In genomic region chr17:30657530-30658151, GRCm38 (mm10) we compare ENCODE assay signal across 8 mouse cellular contexts. TPM values are rescaled to one million over a fixed set of nuclear protein-coding genes. Genes with fewer than 3 reads are reported as not detected.
DNase-seq lines count a peak whose midpoint lies in the region; ATAC-seq and TF ChIP-seq lines count a peak whose summit lies in the region.

No protein-coding gene starts in this region.

- peak; percentile 38; the same call in 1 of the 2 replicates for ATAC-seq in frontal cortex, adult (ENCODE audit: low TSS enrichment)
- ATAC-seq in liver, embryonic 15.5 days (ENCODE audit: insufficient read depth), result peak; percentile 37; the same call in 1 of the 2 replicates
- peak; percentile 27; the same call in 1 of the 2 replicates for ATAC-seq in stomach, embryonic 16.5 days (ENCODE audit: insufficient read depth, low FRiP score)

- no peaks in the 10 kb centered on the region for H3K27me3 ChIP-seq in spleen, adult 2 months (ENCODE audit: control insufficient read depth, insufficient read depth, low read length)
- no peaks in the 10 kb centered on the region for H3K27me3 ChIP-seq in liver, embryonic 15.5 days
- H3K27me3 ChIP-seq in stomach, embryonic 16.5 days (ENCODE audit: control insufficient read depth, insufficient read depth, low read length), result no peaks in the 10 kb centered on the region

- no peak for DNase-seq in frontal cortex, postnatal 10 days (ENCODE audit: low spot score in 2 of 2)
- no peak for DNase-seq in spleen, adult 2 months (ENCODE audit: low read depth in 1 of 2, low spot score in 2 of 2)
- no peak for DNase-seq in spleen, adult 18-20 months
- no peak for DNase-seq in ovary, postnatal 10 days (ENCODE audit: low spot score)
- DNase-seq in cerebellum, postnatal 36 days, result no peak

- H3K4me1 ChIP-seq in spleen, adult 2 months (ENCODE audit: control insufficient read depth, insufficient read depth, insufficient read length), result no peaks in the 10 kb centered on the region
- 0 out of 2 replicates have a peak, but pooled peaks cover 4% of the 10 kb centered on the region for H3K4me1 ChIP-seq in liver, embryonic 15.5 days (replicated peaks)
- no peaks in the 10 kb centered on the region for H3K4me1 ChIP-seq in stomach, embryonic 16.5 days (ENCODE audit: control insufficient read depth, insufficient read depth, low read length)

- H3K9ac ChIP-seq in liver, embryonic 15.5 days, result no peak overlapping the region
- H3K9ac ChIP-seq in stomach, embryonic 16.5 days (ENCODE audit: low read length), result peak overlapping the region; percentile 66

- peak overlapping the region; percentile 61; the same call in 1 of the 2 replicates for H3K27ac ChIP-seq in spleen, adult 2 months (ENCODE audit: insufficient read depth, low read length)
- peak overlapping the region; percentile 48 for H3K27ac ChIP-seq in liver, embryonic 15.5 days (replicated peaks)
- H3K27ac ChIP-seq in stomach, embryonic 16.5 days (ENCODE audit: low read length), result peak overlapping the region; percentile 84

- WGBS in spleen, adult 2 months, result 62% methylated on average over 8 of the region's 8 CpGs
- WGBS in liver, embryonic 15.5 days (ENCODE audit: insufficient replicate concordance), result 47% methylated on average over 8 of the region's 8 CpGs
- 36% methylated on average over 8 of the region's 8 CpGs for WGBS in stomach, embryonic 16.5 days

- no peak for TF ChIP-seq POLR2A in spleen, adult 2 months (IDR thresholded peaks at IDR 0.05; ENCODE audit: low read depth, low read length)

- H3K4me3 ChIP-seq in spleen, adult 2 months (ENCODE audit: extremely low read depth, insufficient read depth, insufficient read length), result peak overlapping the region; percentile 60
- H3K4me3 ChIP-seq in liver, embryonic 15.5 days (replicated peaks), result peak overlapping the region; percentile 54
- peak overlapping the region; percentile 45 for H3K4me3 ChIP-seq in stomach, embryonic 16.5 days (replicated peaks; ENCODE audit: low read length)

- H3K36me3 ChIP-seq in spleen, adult 2 months (ENCODE audit: control insufficient read depth, insufficient read depth, low read length), result no peaks in the 10 kb centered on the region; the same call in none of the 2 replicates
- no peaks in the 10 kb centered on the region for H3K36me3 ChIP-seq in liver, embryonic 15.5 days (replicated peaks)
- H3K36me3 ChIP-seq in stomach, embryonic 16.5 days (ENCODE audit: control insufficient read depth, insufficient read depth, low read length), result no peaks in the 10 kb centered on the region

- peak overlapping the region; percentile 56 for H3K4me2 ChIP-seq in liver, embryonic 15.5 days
- H3K4me2 ChIP-seq in stomach, embryonic 16.5 days (ENCODE audit: low read depth, low read length), result peak overlapping the region; percentile 60

- TF ChIP-seq CTCF in spleen, adult 2 months (IDR thresholded peaks at IDR 0.05; ENCODE audit: extremely low read depth, insufficient read depth, insufficient read length, insufficient replicate concordance), result no peak

- no peaks in the 10 kb centered on the region for H3K9me3 ChIP-seq in liver, embryonic 15.5 days (replicated peaks)
- H3K9me3 ChIP-seq in stomach, embryonic 16.5 days (replicated peaks; ENCODE audit: control insufficient read depth, low read length), result no peaks in the 10 kb centered on the region

RNA-seq across cellular contexts. Expression of gene Glo1, which starts 31.0 kb away (rescaled TPM):
- polyA plus RNA-seq in spleen, adult 2 months (2012; rRNA removed), result 13.5 and 16.2 TPM in 2 replicates
- 234 and 243 TPM in 2 replicates for polyA plus RNA-seq in liver, embryonic 15.5 days (2015; fragmentation: Nextera tagmentation; extraction: Ambion mirVana)
- polyA plus RNA-seq in stomach, embryonic 16.5 days (2015; fragmentation: Nextera tagmentation; extraction: Ambion mirVana), result 212 and 224 TPM in 2 replicates

RNA-seq across cellular contexts. Expression of gene Dnah8, which starts 33.5 kb away (rescaled TPM):
- 10.2 and 10.3 TPM in 2 replicates for polyA plus RNA-seq in spleen, adult 2 months (2012; rRNA removed)
- polyA plus RNA-seq in liver, embryonic 15.5 days (2015; fragmentation: Nextera tagmentation; extraction: Ambion mirVana), result 1.1 and 1.4 TPM in 2 replicates
- polyA plus RNA-seq in stomach, embryonic 16.5 days (2015; fragmentation: Nextera tagmentation; extraction: Ambion mirVana), result 1.0 and 1.7 TPM in 2 replicates

Comparison
In these comparisons a context has a peak if more than half of its experiments do, and no peak if none do; other contexts are left out.
1. RNA of gene Glo1, which starts 31.0 kb away (polyA plus RNA-seq): 234 to 243 TPM in liver, embryonic 15.5 days and 212 to 224 TPM in stomach, embryonic 16.5 days; 13.5 to 16.2 TPM in spleen, adult 2 months; every median in the first group is over 10 times any median in the second.
2. Peak in every context shown above with its lines, with median percentiles within 50 percentile points of each other: ATAC-seq, H3K27ac ChIP-seq and H3K4me3 ChIP-seq.